Mouse (Mus musculus): ENCODE measurements around the gene Stk39.
"Not testable (repeated sequence)": the region's sequence is repeated elsewhere in the genome, so short reads cannot be mapped to it uniquely, and the experiment has no call there.

GRCm38 (mm10) chr2:68239415-68239814, 232.7 kb downstream of the Stk39 start:
- TF ChIP-seq EP300, CTCF (IDR thresholded peaks at IDR 0.05; ENCODE audit: low read depth): not testable (repeated sequence)

Data from liver, embryonic 14.5 days (tissue).